Mouse (Mus musculus) spleen, adult 2 months (tissue): ENCODE results near the gene Elf5.

ENCODE experiments used
- CTCF ChIP-seq: fragments of 200-500 bp; IDR thresholded peaks from 2 replicates; pipeline ENCODE4 v1.5.1; 2011; ENCODE audit warnings: mild to moderate bottlenecking, inconsistent platforms; ENCODE audit not compliant: insufficient read depth, insufficient read length, insufficient replicate concordance; ENCODE audit errors: extremely low read depth
- POLR2A ChIP-seq: fragments of 200-500 bp; IDR thresholded peaks from 2 replicates; pipeline ENCODE4 v1.6.1; 2011; ENCODE audit warnings: low read depth, low read length, inconsistent platforms

DNA sequence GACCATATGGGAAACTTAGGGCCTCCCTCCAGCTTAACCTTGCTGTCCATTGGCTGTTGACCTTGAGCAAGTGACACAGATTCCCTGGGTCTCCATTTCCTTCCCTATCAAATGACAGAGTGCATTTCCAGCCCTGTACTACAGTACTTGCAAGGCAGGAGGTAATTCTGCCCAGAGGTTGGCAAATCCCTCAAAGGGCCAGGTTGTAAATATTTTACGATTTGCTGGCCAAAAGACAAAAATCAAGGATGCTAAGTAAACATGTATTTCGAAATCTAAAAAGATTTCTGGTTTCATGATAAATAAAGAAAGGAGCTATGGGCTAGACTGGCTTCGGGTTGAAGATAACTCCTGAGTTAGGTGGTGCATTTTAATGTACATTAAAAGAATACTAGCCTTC, 16.9 kb downstream of the Elf5 start:
- no peak for TF ChIP-seq POLR2A
- TF ChIP-seq CTCF = no peak
